Mouse (Mus musculus) forelimb bud, embryonic 11.5 days (tissue): Measurements from ENCODE around the gene Trp53i11.
A peak's percentile ranks its signal among the peaks of the same experiment; 100 is the strongest.

Experiments used
- DNase-seq: peaks from one replicate; pipeline ENCODE4 v3.0.0-alpha.2; 2012; ENCODE audit warnings: low read depth, low spot score

Trp53i11 gene

DNA sequence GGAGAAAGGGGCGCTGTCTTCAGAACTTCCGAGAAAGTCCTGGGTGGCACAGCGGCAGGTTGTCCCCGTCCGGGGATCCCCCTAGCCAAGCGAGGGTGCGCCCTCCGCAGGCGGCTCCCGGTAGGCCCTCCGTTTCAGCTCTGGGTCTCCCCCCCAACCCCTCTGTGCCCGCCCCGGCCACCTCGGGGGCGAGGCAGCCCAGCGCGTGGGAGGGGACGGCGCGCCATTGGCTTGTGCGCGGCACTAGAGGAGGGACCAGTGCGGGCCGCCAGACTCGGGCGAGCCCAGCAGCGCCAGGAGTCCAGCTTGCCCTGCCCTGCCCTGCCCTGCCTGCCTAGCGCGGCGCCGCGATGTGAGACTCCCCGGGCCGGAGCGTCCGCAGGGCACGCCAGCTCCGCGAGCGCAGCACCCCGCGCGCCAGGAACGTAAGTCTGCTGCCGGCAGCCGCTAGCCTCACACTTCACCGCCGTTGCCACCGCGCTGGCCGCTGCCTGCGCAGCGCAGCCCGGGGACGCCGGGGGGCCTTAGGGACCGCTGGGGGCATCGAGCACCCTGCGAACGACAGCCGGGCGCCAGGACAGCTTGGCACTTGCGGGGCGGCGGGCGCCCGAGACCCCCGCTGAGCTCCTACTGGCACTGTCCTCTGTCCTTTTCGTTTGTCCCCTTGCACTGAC, at the start of gene Trp53i11:
Gene Trp53i11 (plus strand): TSS at position 226 of the 674 bp plus-strand sequence.
- peak; percentile 78 for DNase-seq

DNA sequence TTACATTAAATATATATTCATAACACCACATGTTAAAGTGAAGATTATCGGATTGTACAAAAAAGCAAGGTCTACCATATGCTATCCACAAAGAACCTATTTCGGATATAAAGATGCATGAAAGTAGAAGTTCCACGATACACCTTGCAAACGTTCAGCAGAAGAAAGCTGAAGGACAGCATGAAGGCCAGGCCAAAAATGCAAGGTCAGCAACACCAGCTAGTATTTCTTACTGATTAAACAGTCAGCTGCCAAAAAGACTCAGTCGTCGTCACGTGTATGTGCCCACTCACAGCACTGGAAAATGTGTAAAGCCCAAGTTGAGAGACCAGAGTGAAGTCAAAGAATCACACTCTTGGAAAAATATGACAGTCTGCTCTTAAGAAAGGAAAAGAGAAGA, 47.9 kb upstream of the Trp53i11 start:
- no peak for DNase-seq

DNA sequence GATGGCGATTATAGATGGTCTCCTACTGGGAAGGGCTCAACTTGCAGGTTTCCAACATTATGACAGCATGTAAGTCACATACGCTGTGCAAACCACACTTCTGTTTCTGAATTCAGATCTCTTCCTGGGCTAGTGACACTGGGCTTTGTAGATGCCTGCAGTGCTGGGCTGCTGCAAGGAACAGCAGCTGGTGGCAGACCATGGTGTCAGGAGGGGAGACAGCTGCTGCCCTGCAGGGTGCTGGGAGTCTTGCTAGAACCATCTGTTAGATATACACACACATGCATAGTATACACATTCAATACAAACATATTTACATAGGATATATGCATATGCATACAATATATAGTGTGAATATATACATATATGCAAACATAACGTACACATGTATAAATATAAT, 46.0 kb upstream of the Trp53i11 start:
- no peak for DNase-seq

DNA sequence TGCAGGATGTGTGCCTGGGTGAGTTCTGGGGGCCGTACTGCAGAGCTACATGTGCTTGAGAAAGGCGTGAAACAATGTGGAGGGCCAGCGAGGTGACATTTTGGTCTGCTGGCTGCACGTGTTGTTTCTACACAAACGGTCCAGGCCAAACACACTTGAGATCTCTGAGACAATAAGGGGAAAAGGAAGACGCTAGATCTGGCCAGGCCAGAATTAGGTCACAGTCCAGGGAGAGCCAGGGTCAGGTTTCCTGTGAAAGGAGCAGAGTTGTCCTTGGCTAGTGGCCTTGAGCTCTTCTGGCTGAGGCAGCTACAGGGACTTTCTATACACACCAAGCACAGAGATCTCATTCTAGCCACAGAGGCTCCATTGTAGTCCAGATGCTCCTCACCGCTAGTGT, 44.7 kb upstream of the Trp53i11 start:
- no peak for DNase-seq

DNA sequence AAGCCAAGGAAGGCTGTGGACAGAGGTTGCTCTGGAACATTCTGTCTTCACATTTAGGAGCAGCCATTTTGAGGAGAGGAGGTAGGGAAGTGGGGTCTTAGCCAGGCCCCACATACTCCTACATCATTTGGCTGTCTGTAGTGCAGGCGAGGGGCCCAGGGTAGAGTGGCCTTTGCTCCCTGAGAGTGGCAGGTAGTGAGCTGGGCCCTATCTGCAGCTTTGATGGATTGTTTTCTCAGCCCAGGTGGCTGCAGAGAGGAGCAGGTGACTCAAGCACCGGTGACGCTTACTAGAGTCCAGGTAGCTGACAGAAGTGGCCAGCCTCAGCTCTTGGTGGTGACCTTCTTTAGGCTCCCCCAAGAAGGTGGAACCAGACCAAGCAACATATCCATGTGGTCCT, 43.2 kb upstream of the Trp53i11 start:
- no peak for DNase-seq

DNA sequence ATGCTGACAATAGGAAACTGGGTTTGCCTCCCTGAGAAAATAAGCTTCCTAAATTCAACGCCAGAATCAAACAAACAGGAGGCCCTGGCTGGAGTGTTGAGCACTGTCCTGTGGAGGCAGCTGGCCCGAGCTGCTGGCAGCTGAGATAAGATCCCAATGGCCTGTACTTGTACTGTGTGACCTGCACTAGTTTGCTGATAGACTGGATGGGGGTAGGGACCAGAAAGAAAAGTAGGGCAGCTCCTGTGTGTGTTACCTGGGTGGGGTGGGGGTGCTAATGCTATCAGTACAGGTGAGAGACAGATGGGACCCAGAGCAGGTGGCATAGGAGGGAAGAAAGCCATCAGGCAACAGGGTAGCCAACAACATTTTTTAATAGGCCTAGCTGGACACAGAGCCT, 37.3 kb upstream of the Trp53i11 start:
- DNase-seq, result no peak

DNA sequence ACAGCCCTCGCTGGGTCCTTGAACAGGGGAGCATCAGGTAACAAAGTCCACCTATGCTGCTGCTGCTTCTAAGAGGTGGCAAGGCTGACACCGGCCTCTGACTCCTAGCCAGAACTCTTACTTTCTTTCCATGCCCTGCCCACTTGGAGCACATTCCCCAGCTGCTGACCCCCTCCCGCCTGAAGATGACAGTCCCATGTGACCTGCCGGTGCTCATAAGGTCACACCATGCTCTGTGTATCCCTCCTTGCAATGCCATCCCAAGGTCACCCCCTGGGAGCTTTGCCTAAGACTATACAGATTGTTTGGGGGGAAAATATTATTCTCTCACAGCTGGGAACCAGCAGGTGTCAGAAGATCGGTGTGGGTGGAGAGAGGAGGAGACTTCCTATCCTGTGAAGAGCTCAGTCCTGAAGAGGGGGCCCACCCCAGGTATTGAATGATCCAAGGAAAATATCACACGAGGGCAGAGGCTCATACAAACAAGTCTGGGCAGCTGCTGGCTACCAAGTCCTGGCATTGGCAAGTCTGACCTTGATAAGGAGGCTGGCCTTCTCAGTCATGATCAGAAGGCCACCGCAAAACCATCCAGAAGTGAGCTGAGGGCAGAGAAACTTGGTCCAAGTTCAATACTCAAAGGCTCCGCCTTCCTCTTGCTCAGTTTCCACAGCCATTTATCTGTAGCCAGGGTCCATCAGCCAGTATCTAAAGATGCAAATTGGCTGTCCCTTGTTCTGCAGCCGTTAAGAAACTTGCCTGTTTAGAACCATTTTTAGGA, 36.5 kb upstream of the Trp53i11 start:
- DNase-seq, result no peak

DNA sequence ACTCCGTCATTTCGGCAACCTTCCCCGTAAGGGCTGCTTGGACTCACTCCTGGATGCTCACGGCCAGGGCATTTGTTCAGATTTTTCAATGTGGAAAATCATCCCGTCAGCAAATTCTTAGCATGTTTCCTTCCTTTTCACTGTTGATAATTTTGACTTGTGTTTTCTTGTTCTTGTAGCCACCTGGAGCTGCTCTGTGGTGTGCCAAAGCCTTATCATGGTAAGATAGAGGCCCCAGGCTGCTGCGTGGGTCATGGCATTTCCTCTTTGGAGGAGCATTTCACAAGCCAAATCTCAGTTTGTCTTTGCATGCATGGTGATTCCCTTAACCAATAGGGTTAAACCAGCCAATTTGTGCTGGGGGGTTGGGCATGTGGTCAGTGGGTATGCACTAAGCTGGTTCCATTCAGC, 35.2 kb upstream of the Trp53i11 start:
- no peak for DNase-seq

DNA sequence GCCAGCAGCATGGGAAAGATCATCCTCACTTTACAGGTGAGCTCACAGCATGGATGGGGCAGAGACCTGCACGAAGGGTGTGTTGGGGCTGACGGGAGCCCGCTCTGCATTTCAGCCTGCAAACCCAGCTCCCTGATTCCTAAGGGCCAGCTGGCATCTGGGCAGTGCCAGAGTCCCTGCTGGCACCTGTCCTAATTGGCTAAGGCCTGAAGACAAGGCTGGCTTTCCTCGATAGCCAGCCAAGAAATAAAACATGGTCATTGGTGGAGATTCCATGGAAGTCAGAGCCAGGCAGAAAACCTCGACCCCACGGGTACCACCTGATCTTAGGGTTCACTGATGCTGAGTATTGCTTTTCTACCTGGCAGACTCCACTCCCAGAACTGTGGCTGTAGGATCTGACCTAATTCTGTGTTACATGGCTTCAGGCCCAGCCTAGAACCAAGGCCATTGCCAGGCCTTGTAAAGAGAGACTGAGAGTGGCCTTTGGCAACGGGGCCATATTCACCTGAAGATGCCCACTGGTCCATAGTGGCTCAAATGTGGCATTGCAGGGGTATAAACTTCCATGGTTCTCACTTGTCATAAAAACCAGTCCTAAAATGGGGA, 34.4 kb upstream of the Trp53i11 start:
- DNase-seq, result no peak

DNA sequence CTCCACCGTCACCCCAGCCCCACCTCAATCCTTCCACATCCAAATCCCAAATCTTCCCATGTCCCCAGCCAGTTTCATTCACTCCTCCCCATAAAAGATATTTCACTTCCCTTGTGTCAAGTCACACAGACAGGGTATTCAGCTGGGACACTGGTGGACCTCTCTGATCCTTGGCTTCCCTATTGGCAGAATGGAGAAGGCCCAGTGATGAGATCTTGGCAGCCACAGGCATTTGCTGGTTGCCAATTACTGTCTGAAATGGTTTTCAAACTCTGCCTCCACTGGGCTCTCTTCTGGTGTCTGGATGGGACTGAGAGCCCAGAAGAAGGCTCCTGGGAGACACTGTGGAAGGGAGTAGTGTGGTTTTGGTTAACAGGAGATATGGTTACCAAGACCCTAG, 33.5 kb upstream of the Trp53i11 start:
- no peak for DNase-seq

DNA sequence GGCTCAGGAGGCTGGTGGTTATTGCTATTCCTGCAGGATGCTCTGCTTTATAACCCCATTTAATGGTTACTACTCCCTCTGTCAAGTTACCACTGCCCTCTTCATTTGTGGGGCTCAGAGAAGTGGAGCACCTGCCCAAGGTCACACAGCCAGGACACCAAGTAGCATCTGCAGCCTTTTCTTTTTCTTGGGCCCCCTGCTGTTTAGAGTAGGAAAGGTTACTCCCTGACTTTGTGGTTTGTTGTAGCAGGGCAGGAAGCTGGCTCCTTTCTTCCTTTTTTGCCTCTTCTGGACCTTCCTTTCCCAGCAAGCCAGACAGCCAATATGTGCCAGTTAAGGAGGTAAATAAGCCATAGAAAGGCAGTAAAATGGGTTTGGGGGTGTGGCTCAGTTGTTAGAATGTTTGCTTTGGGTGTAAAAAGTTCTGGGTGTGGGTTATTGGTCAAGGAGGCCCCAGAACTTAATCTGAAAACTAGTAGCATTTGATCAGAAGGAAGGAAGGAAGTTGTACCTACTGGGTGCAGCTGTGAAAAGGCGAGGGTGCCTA, 32.8 kb upstream of the Trp53i11 start:
- no peak for DNase-seq

DNA sequence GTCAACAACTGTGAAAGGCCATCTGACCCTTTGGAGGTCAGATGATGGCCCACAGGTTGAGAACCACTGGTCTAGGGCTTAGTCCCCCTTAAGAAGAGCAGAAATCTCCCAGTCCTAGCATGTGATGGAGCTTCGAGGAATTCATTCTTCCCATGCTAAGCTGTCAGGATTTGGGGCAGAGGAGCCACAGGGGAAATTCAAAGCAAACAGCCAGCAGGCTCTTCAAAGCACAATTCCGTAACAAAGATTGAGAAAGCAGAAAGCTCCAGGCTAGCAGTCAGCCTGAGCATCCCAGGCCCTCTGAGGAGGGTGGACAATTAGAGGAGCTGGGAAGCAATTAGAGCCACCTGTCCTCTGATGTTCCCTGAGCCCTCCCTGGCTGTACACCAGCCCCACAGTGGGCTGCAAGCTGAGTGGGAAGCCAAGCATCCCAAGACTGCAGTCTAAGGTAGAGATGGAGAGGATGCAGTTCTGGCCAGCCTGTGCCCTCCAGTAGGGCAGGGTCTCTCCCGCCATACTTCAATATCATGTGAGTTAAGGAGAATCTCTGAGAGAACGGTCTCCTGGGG, 26.8 kb upstream of the Trp53i11 start:
- no peak for DNase-seq

DNA sequence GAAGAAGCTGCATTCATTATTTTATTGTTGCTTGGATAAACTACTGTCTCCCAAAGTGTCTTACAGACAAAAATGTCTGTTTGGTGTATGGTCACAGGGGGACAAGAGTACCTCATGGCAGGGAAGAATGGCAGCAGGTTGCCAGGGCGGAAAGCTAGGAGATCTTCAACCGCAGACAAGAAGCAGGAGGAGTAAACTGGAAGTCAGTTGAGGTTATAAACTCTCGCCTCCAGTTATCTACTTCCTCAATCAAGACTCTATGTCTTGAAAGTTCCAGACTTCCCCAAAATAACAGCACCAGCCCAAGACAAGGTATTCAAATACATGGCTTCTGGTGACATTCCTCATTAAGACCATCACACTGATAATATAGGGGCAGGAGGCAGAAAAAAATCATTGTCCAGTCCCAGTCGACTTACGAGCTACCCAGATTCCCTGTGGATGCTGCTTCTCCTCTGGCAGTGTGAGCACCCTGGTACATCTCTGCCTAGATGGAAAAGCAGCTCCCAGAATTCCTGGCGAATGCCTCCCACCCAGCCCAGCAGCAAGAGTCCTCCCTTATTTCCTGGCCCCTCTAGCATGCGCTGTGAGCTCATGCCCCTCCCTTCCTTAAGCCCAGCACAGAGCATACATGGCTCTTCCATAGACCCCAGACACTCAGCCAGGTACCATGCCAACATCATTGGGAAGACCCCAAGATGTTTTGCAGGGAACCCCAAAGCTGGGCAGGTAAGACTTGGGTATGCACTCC, 25.3 kb upstream of the Trp53i11 start:
- DNase-seq, result no peak

DNA sequence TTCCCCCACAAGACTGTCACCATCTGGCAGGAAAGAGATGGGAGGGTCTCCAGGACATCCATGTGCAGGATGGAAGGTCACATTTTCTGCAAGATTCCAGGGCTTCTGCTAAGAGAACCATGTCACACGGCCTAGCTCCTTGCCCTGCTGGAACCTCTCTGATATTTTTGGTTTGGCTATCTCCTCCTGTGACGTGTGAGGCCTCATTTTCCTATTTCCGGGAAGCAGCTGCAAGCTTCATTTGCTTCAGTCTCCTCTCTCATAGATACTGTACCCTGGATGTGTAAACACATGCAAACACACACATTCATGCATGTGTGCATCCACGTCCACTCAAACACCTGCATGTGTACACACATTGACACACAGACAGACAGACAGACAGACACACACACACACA, 24.6 kb upstream of the Trp53i11 start:
- DNase-seq, result no peak

DNA sequence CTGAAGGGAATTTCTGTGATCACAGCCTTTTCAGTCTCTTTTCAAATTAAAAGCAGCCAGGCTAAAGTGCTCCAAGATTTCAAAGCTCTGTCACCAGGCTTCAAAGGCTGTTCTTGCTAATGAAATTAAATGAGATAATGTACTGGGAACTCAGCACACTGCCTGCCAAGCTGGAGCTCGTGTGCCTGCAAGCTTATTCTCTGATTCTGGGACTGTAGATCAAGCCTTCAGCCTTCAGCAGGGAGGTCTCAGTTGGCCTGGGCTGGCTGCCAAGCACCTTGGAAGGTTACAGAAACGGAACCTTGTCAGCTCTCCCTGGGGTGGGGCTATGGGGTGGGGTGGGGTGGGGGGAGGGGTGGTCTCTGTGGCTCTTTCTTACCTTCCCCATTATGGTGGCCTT, 24.0 kb upstream of the Trp53i11 start:
- DNase-seq, result no peak

DNA sequence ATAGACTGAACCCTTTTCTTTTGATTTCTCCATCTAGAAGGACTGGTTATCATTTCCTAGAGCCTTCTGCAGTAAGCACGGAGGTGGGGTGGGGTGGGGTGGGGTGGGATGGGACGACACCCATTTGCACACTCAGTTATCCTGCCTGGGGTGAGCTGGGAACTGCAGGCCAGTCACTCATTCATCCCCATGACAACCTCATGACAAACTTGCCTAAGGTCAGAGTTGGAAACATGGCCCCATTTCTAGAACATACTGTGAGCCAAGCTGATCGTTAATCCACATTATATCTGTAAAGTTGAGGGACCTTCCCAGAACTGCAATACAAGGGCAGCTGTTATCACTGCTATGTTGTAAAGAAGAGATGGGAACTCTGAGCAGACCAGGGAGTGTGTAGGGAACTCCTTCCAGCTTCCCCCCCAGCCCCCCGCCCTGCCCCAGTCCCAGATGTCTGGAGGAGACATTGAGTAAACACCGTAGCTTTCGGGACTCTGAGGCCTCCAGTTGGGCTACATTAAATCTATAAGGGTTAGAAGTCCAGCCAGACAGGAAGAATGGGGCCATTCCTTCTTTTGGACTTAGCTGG, 23.5 kb upstream of the Trp53i11 start:
- DNase-seq, result no peak

DNA sequence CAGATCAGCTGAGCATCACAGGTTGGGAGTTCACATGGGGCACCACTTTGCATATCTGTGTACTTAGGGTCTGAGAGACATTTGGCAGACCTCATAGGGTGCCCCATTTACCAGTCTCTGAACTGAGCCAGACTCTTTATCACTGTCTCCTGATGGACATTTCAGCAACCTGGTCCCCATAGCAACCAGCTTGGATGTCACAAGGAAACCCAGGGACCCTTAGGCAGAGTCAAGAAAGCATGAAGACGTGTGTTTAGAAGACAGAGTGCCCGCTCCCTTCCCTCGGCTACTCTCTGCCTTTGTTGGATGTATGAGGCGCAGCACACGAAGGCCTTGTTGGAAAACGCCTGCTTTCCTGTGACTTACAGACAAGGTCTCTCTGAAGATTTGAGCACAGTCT, 21.1 kb upstream of the Trp53i11 start:
- DNase-seq, result no peak

DNA sequence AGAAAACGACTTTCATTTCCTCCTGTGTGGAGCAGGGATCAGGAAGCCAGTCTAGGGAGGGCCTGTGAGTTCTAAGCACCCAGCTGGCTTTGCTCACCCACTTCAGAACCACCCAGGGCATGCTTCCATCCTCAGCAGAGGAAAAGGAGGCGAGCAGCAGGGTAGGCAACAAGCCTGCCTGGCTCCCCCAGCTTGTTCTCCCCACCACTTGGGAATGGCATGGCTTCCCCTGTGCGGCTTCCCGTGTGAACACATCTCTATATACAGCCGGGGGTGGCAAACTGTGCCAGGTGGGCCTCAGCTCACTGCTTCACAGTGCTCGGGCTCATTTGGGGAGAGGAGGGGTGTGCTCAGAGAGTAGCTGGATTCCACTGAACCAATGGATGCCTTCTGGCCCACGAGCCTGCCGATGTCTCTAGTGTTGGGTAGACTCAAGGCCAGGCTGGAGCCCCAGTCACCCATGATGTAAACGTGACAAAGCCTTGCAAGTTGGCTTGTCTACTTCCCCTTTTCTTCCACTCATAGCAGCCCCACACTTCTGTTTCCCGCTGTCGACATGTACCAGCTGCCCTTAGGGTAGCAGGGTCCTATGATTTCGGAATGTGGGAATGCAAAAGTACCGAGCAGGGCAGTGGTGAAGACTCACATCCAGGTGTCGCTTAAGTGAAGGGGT, 20.5 kb upstream of the Trp53i11 start:
- no peak for DNase-seq

DNA sequence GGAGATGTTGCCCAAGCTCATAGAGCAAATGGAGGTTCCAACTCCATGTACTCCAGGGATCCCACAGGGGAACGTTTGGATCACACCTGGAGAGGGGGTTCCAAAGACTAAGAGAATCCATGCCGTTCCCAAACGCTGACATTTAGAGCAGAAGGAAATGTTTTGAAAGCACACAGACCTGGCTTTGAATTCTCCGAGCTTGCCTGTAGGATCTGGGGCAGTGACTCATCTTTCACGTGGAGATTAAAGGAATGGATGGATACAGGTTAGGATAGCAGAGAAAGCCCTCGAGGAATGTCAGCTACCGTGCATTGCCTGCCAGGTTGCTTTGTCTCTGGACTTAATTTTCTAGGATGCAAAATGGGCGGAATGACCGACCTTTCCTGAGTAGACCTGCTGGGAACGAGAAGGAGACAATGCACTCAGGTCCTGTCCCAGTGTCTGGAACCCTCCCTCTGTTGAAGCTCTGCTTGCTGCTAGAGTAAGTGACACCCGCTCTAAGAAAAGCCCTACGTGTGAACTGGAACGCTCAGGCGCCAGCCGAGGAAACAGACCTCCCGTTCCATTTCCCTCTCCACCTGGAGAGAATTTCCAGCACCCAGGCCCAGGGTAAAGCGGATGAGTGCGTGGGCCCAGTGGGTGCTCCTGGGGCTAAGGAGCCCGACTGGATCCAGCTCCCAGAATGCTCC, 17.0 kb upstream of the Trp53i11 start:
- DNase-seq, result no peak

DNA sequence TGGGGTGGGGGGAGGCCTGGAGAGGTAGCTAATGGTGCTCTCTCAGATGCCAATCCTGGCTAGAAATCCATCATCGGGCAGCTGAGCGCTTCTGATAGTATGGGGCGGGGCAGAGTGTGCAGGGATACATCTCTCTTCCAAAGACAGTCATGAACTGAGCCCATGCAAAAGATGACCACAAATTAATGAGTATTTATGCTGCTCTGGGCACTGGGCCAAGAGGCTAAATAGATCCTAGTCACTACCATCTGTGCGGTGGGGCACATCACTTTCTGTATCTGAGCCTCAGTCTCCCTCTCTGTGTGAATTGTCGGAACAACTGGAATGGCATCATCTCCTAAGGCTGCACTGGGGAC, 16.5 kb upstream of the Trp53i11 start:
- no peak for DNase-seq
